Mouse (Mus musculus): ENCODE results near the gene Plekhn1. TPM values are rescaled to one million over a fixed set of nuclear protein-coding genes. Genes with fewer than 3 reads are reported as not detected.

The Plekhn1 gene
- polyA plus RNA-seq, 1 experiment from 2014 or later, result 31.9 TPM

DNA sequence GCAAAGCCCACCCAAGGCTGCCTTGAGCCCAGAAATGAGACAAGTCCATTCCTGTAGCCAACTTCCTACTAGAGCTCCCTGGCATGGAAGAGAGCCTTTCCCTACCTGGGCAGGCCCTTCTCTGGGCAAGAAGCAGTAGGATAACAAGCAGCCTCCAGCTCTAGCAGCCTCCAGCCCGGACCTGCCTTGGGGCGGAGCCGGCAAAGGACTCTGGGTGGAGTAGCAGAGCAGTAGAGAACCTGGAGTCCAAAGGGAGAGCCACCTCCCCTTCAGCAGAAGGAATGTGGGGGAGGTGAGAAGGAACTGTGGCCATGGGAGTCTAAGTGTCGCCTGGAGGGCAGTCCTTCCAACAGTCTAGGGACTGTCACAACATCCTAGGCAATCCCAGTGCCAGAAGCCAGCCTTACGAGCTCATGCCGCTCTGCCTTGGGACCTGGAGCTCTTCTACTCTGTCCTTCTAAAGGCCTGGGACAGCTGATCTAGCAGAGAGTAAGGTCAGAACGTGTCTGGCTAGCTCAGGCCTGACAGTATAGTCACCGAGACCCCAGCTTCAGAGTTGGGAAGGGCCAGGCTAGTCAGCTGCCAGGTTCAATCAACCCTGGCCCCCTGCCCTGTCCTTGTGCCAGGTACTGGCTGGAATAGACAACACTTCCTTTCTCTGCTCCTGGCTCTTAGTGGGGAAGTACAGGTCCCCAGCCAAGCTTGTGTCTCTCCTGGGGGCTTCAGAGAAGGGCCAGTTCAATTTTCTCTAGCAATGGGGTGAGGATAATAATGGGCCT, 42.0 kb downstream of the Plekhn1 start:
- no peaks in the 10 kb centered on the region for H3K27me3 ChIP-seq (replicated peaks; ENCODE audit: control insufficient read depth, insufficient read depth, low read length)
- no peak overlapping the region for H3K4me2 ChIP-seq (ENCODE audit: low read length)
- H3K36me3 ChIP-seq (ENCODE audit: control insufficient read depth, insufficient read depth), result peaks cover 6% of the 10 kb centered on the region
- no peaks in the 10 kb centered on the region for H3K9me3 ChIP-seq (ENCODE audit: control insufficient read depth, low read length)
- 44% methylated on average over 8 of the region's 8 CpGs for WGBS
- H3K4me3 ChIP-seq (replicated peaks; ENCODE audit: low read length), result no peak overlapping the region
- peaks cover 63% of the 10 kb centered on the region for H3K4me1 ChIP-seq (replicated peaks; ENCODE audit: control insufficient read depth, insufficient read depth, low read length)
- no peak for ATAC-seq
- H3K27ac ChIP-seq (ENCODE audit: low read length), result 0 out of 2 replicates have a peak overlapping the region, but pooled peaks have one; percentile 43
- H3K9ac ChIP-seq (replicated peaks; ENCODE audit: low read depth, low read length), result no peak overlapping the region

DNA sequence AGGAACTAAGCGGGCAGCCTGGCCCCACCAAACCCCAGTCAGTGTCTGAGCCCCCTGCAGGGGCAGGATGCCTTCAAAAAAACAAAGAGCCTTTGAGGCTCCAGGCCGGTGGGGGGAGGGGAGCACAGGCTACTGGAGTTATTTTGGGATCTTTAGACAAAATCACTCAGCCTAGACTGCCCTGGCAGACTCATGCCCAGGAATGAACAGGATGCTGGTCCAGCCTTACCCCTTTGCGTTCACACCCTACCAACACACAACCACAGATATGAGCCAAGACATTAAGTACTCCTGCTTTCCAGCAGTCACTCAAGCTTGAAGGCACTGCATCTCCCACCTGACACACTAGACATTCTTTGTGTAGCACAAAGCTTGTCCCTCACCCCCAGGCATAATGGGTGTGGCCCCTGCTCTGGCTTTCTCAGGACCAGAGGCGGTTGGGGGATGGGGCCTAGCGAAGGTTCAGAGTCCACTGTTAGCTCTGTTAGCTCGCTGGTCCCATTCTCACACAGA, 45.8 kb downstream of the Plekhn1 start:
- Histone ChIP-seq H3K4me3 (replicated peaks; ENCODE audit: low read length) (no peak overlapping the region), H3K36me3 (ENCODE audit: control insufficient read depth, insufficient read depth) (peaks cover 6% of the 10 kb centered on the region), H3K27me3 (replicated peaks; ENCODE audit: control insufficient read depth, insufficient read depth, low read length) (no peaks in the 10 kb centered on the region), H3K9me3 (ENCODE audit: control insufficient read depth, low read length) (no peaks in the 10 kb centered on the region), H3K27ac (ENCODE audit: low read length) (peak overlapping the region; percentile 6), H3K4me2 (ENCODE audit: low read length) (no peak overlapping the region; the same call in 1 of the 2 replicates), H3K9ac (replicated peaks; ENCODE audit: low read depth, low read length) (no peak overlapping the region; the same call in 1 of the 2 replicates), H3K4me1 (replicated peaks; ENCODE audit: control insufficient read depth, insufficient read depth, low read length) (peaks cover 79% of the 10 kb centered on the region)
- WGBS, result 5% methylated on average over 6 of the region's 6 CpGs
- ATAC-seq, result peak; percentile 18; the same call in 1 of the 2 replicates

DNA sequence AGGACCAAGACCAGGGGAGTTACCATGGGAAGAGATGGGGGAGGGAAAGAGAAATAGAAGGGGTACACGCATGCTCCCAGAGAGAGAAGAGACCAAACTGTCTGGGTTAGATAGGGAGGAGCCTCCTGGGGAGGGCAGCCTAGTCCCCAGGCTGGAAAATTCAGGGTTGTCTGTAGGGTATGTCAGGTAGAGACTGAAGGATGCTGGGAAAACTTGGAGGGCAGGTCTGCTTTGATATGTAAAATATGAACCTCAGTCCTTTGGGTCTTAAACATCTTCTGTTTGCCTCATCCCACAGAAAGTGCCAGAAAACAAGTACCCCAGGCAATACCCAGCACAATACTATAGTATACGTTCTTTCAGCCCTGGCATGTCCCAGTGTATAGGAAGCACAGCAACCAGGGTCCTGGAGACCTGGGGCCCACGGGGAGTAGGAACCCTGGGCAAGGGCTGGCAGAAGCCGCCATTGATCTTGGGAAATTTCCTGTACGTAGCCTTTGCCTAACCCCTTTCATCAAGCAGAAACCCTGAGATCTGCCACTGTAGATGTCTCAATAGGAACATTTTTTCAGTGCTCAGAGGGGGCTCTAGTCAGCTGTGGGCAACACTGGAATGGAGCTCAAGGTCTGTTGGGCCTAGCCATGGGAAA, 46.4 kb downstream of the Plekhn1 start:
- WGBS, result 24% methylated on average over 5 of the region's 5 CpGs
- Histone ChIP-seq H3K4me2 (ENCODE audit: low read length) (no peak overlapping the region), H3K4me1 (replicated peaks; ENCODE audit: control insufficient read depth, insufficient read depth, low read length) (peaks cover 79% of the 10 kb centered on the region), H3K9ac (replicated peaks; ENCODE audit: low read depth, low read length) (no peak overlapping the region), H3K36me3 (ENCODE audit: control insufficient read depth, insufficient read depth) (peaks cover 6% of the 10 kb centered on the region), H3K27ac (ENCODE audit: low read length) (peak overlapping the region; percentile 6), H3K9me3 (ENCODE audit: control insufficient read depth, low read length) (no peaks in the 10 kb centered on the region), H3K4me3 (replicated peaks; ENCODE audit: low read length) (no peak overlapping the region), H3K27me3 (replicated peaks; ENCODE audit: control insufficient read depth, insufficient read depth, low read length) (no peaks in the 10 kb centered on the region)
- ATAC-seq, result no peak

DNA sequence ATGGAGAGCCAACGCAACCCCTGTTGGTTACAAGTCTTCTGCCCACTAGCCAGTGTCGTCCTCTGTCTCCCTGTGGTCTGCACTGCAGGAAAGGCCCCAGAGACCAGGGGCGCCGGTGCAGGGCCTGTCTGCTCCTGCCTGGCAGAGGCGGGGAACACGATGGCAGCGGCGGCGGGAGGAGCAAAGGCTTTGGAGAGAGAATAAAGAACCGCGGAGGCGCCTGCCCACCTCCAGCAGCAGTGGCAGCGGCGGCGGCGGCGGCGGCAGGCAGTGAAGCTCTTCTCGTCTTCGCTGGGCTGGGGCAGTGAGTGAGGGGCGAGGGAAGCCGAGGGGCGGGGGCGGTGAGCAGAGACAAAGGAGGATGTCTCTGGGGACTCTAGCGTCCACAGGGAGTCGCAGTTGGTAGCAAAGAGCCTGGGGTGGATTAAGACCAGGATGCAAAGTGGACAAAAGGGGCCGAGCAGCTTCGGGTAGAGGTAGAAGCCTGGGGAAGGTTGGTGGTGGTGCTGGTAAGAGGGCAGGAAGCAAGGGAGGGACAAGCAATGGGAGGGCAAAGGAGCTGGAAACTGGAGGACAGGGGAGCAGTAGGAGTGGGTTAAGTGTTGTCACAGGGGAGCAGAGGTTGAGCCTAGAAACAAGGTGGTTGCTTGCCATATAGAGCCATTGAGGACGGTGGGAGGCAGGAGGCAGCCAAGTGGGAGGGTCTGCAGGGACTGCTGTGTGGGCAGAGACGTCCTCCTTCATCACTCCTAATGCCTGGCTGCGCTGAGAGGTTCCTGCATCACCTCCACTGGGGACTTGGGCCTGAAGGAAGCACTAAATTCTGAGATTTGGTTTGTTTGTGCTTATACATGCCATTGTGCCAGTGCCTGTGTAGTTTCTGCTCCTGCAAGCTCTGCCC, 48.5 kb downstream of the Plekhn1 start:
- Histone ChIP-seq H3K36me3 (ENCODE audit: control insufficient read depth, insufficient read depth) (peaks cover 6% of the 10 kb centered on the region), H3K9ac (replicated peaks; ENCODE audit: low read depth, low read length) (peak overlapping the region; percentile 89), H3K9me3 (ENCODE audit: control insufficient read depth, low read length) (no peaks in the 10 kb centered on the region), H3K4me3 (replicated peaks; ENCODE audit: low read length) (peak overlapping the region; percentile 62), H3K4me2 (ENCODE audit: low read length) (peak overlapping the region; percentile 86), H3K4me1 (replicated peaks; ENCODE audit: control insufficient read depth, insufficient read depth, low read length) (peaks cover 87% of the 10 kb centered on the region), H3K27me3 (replicated peaks; ENCODE audit: control insufficient read depth, insufficient read depth, low read length) (no peaks in the 10 kb centered on the region), H3K27ac (ENCODE audit: low read length) (peak overlapping the region; percentile 93)
- 3% methylated on average over 31 of the region's 31 CpGs for WGBS
- peak; percentile 61 for ATAC-seq

DNA sequence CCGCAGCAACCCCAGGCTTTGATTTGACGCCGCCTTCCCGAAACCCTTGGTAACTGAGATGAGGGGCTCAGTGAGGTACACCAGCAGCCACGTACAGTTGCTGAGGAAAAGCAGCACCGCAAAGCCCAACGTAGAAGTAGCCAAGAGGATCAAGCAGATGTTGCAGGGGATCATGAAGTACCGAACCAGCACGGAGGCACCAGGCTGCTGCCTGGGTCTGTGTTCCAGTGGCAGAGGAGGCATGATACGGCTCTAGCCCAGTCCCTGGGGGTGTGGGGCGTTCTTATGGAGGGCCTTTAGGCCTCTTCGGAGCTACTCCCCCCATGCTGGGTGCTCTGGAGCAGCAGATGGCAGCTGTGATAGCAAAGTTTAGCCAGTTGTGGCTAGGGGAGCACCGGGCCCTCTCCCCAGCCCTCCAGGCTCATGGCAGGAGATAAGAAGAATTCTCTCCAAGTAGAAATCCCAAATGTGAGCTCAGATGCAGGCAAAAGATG, 49.2 kb downstream of the Plekhn1 start:
- 43% methylated on average over 13 of the region's 13 CpGs for WGBS

DNA sequence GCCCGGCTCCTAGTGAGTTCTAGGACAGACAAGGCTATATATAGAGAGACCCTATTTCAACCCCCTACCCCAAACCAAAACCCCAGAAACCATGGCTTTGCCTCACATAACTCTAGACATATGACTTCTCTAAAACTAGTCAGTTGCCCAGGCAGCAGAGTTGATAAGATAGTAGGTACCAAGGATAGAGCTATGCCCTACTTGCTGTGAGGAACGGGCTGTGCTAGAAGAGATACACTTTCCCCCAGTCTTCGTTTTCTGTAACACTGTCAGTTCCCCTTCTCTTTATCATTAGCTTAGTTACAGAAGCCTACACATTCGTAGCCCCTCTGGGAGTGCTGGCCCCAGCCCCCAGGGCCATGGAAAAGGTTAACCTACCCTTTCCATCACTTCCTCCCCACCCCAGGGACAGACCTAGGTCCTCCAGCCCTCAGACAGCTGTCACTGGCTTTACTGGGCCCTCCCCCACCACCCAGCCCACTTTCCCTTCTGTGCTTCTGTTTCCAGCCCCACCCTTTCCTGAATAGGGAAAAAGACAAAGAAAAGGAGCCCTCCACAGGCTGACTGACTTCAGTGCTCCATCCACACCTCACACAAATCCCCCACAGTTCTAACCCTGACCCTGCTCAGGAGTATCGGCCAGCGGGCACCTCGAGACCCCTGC, 50.2 kb downstream of the Plekhn1 start:
- Histone ChIP-seq H3K9ac (replicated peaks; ENCODE audit: low read depth, low read length) (peak overlapping the region; percentile 89), H3K4me3 (replicated peaks; ENCODE audit: low read length) (peak overlapping the region; percentile 62), H3K27me3 (replicated peaks; ENCODE audit: control insufficient read depth, insufficient read depth, low read length) (no peaks in the 10 kb centered on the region), H3K4me2 (ENCODE audit: low read length) (peak overlapping the region; percentile 86), H3K9me3 (ENCODE audit: control insufficient read depth, low read length) (no peaks in the 10 kb centered on the region), H3K36me3 (ENCODE audit: control insufficient read depth, insufficient read depth) (no peaks in the 10 kb centered on the region), H3K27ac (ENCODE audit: low read length) (peak overlapping the region; percentile 93; the same call in 1 of the 2 replicates), H3K4me1 (replicated peaks; ENCODE audit: control insufficient read depth, insufficient read depth, low read length) (peaks cover 88% of the 10 kb centered on the region)
- ATAC-seq, result 0 out of 2 replicates have a peak, but pooled peaks have one; percentile 7
- whole genome bisulfite sequencing, result 79% methylated on average over 7 of the region's 7 CpGs

More for the DNA sequence above, 49.2 kb downstream of the Plekhn1 start:
- Histone ChIP-seq H3K9me3 (ENCODE audit: control insufficient read depth, low read length) (no peaks in the 10 kb centered on the region), H3K9ac (replicated peaks; ENCODE audit: low read depth, low read length) (peak overlapping the region; percentile 89), H3K36me3 (ENCODE audit: control insufficient read depth, insufficient read depth) (peaks cover 4% of the 10 kb centered on the region), H3K27me3 (replicated peaks; ENCODE audit: control insufficient read depth, insufficient read depth, low read length) (no peaks in the 10 kb centered on the region), H3K4me2 (ENCODE audit: low read length) (peak overlapping the region; percentile 86), H3K4me1 (replicated peaks; ENCODE audit: control insufficient read depth, insufficient read depth, low read length) (peaks cover 93% of the 10 kb centered on the region), H3K27ac (ENCODE audit: low read length) (peak overlapping the region; percentile 93), H3K4me3 (replicated peaks; ENCODE audit: low read length) (peak overlapping the region; percentile 62)
- ATAC-seq, result peak; percentile 29

DNA sequence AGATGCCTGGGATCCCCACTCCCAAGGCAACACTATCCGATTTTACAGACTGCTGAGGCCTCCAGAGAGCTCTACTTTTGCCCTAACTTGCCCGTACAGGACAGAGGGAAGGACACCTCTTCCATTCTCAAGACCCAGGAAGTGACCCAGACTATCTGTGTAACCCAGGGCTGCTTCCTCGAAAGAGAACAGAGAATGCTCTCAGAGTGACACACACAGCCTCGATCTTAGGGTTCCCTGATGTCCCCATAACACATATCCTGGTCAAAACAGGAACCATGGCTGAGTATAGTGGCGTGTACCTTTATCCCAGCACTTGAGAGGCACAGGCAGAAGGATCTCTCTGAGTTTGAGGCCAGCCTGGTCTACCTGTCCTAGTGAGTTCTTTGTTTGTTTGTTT, 50.9 kb downstream of the Plekhn1 start:
- no peak for ATAC-seq
- peak overlapping the region; percentile 86 for H3K4me2 ChIP-seq (ENCODE audit: low read length)
- WGBS, result 90% methylated on average over 5 of the region's 5 CpGs
- H3K27ac ChIP-seq (ENCODE audit: low read length), result no peak overlapping the region
- peaks cover 3% of the 10 kb centered on the region; the same call in 1 of the 2 replicates for H3K36me3 ChIP-seq (ENCODE audit: control insufficient read depth, insufficient read depth)
- no peaks in the 10 kb centered on the region for H3K27me3 ChIP-seq (replicated peaks; ENCODE audit: control insufficient read depth, insufficient read depth, low read length)
- H3K4me3 ChIP-seq (replicated peaks; ENCODE audit: low read length), result peak overlapping the region; percentile 62
- no peaks in the 10 kb centered on the region for H3K9me3 ChIP-seq (ENCODE audit: control insufficient read depth, low read length)
- H3K4me1 ChIP-seq (replicated peaks; ENCODE audit: control insufficient read depth, insufficient read depth, low read length), result peaks cover 81% of the 10 kb centered on the region
- H3K9ac ChIP-seq (replicated peaks; ENCODE audit: low read depth, low read length), result peak overlapping the region; percentile 36; the same call in 1 of the 2 replicates

- no peak overlapping the region for H3K9ac ChIP-seq (replicated peaks; ENCODE audit: low read depth, low read length)
- H3K27ac ChIP-seq (ENCODE audit: low read length), result no peak overlapping the region
- no peak overlapping the region for H3K4me2 ChIP-seq (ENCODE audit: low read length)
- H3K27me3 ChIP-seq (replicated peaks; ENCODE audit: control insufficient read depth, insufficient read depth, low read length), result no peaks in the 10 kb centered on the region
- 92% methylated on average over 9 of the region's 9 CpGs for WGBS
- no peak overlapping the region for H3K4me3 ChIP-seq (replicated peaks; ENCODE audit: low read length)
- H3K4me1 ChIP-seq (replicated peaks; ENCODE audit: control insufficient read depth, insufficient read depth, low read length), result peaks cover 25% of the 10 kb centered on the region
- peaks cover 47% of the 10 kb centered on the region for H3K36me3 ChIP-seq (ENCODE audit: control insufficient read depth, insufficient read depth)
- ATAC-seq, result no peak
- no peaks in the 10 kb centered on the region for H3K9me3 ChIP-seq (ENCODE audit: control insufficient read depth, low read length)
Observed at GRCm38 (mm10) chr4:156177630-156178029, 57.0 kb downstream of the Plekhn1 start.
